Mouse (Mus musculus): ENCODE data around the gene Fyco1. TPM values are rescaled to one million over a fixed set of nuclear protein-coding genes. Genes with fewer than 3 reads are reported as not detected.

Fyco1 gene
- polyA plus RNA-seq, 1 experiment from 2014 or later, result 5.8 TPM

GRCm38 (mm10) chr9:123840243-123840642 is 11.5 kb downstream of the Fyco1 start:
- Histone ChIP-seq H3K36me3 (replicated peaks; ENCODE audit: control insufficient read depth, insufficient read depth, low read depth, low read length) (no peaks in the 10 kb centered on the region; the same call in 1 of the 2 replicates), H3K4me1 (ENCODE audit: control insufficient read depth, insufficient read depth, low read length) (no peaks in the 10 kb centered on the region), H3K9ac (replicated peaks; ENCODE audit: low read length) (no peak overlapping the region), H3K9me3 (replicated peaks; ENCODE audit: control insufficient read depth, low read length) (no peaks in the 10 kb centered on the region), H3K27ac (replicated peaks; ENCODE audit: low read depth, low read length) (no peak overlapping the region), H3K27me3 (ENCODE audit: control insufficient read depth, insufficient read depth, low read length) (no peaks in the 10 kb centered on the region), H3K4me3 (ENCODE audit: low read depth, low read length) (no peak overlapping the region), H3K4me2 (ENCODE audit: low read depth, low read length) (no peak overlapping the region)
- ATAC-seq (replicated peaks; ENCODE audit: insufficient number of reproducible peaks, low FRiP score, low TSS enrichment, low read depth) (no peak), DNase-seq (ENCODE audit: low spot score) (no peak)
- WGBS, result 93% methylated on average over 6 of the region's 6 CpGs

- no peak for DNase-seq (ENCODE audit: low spot score)
- Histone ChIP-seq H3K4me3 (ENCODE audit: low read depth, low read length) (no peak overlapping the region), H3K27me3 (ENCODE audit: control insufficient read depth, insufficient read depth, low read length) (no peaks in the 10 kb centered on the region), H3K9ac (replicated peaks; ENCODE audit: low read length) (no peak overlapping the region), H3K36me3 (replicated peaks; ENCODE audit: control insufficient read depth, insufficient read depth, low read depth, low read length) (no peaks in the 10 kb centered on the region; the same call in 1 of the 2 replicates), H3K27ac (replicated peaks; ENCODE audit: low read depth, low read length) (no peak overlapping the region), H3K9me3 (replicated peaks; ENCODE audit: control insufficient read depth, low read length) (no peaks in the 10 kb centered on the region), H3K4me2 (ENCODE audit: low read depth, low read length) (no peak overlapping the region), H3K4me1 (ENCODE audit: control insufficient read depth, insufficient read depth, low read length) (no peaks in the 10 kb centered on the region)
- no peak for ATAC-seq (replicated peaks; ENCODE audit: insufficient number of reproducible peaks, low FRiP score, low TSS enrichment, low read depth)
- 92% methylated on average over 3 of the region's 3 CpGs for WGBS
These were observed 15.8 kb downstream of the Fyco1 start for GRCm38 (mm10) chr9:123835851-123836250.

GRCm38 (mm10) chr9:123828916-123829315 is 22.8 kb downstream of the Fyco1 start:
- no peak overlapping the region for H3K9ac ChIP-seq (replicated peaks; ENCODE audit: low read length)
- H3K27me3 ChIP-seq (ENCODE audit: control insufficient read depth, insufficient read depth, low read length), result no peaks in the 10 kb centered on the region
- ATAC-seq (replicated peaks; ENCODE audit: insufficient number of reproducible peaks, low FRiP score, low TSS enrichment, low read depth) (no peak), DNase-seq (ENCODE audit: low spot score) (no peak)
- no peaks in the 10 kb centered on the region for H3K4me1 ChIP-seq (ENCODE audit: control insufficient read depth, insufficient read depth, low read length)
- WGBS, result 92% methylated on average over 4 of the region's 4 CpGs
- no peak overlapping the region for H3K4me2 ChIP-seq (ENCODE audit: low read depth, low read length)
- H3K27ac ChIP-seq (replicated peaks; ENCODE audit: low read depth, low read length), result no peak overlapping the region
- H3K9me3 ChIP-seq (replicated peaks; ENCODE audit: control insufficient read depth, low read length), result no peaks in the 10 kb centered on the region
- no peak overlapping the region for H3K4me3 ChIP-seq (ENCODE audit: low read depth, low read length)
- no peaks in the 10 kb centered on the region; the same call in 1 of the 2 replicates for H3K36me3 ChIP-seq (replicated peaks; ENCODE audit: control insufficient read depth, insufficient read depth, low read depth, low read length)

GRCm38 (mm10) chr9:123826631-123827030 is 25.1 kb downstream of the Fyco1 start:
- Histone ChIP-seq H3K4me1 (ENCODE audit: control insufficient read depth, insufficient read depth, low read length) (no peaks in the 10 kb centered on the region), H3K4me3 (ENCODE audit: low read depth, low read length) (no peak overlapping the region), H3K9ac (replicated peaks; ENCODE audit: low read length) (no peak overlapping the region), H3K4me2 (ENCODE audit: low read depth, low read length) (no peak overlapping the region), H3K27me3 (ENCODE audit: control insufficient read depth, insufficient read depth, low read length) (no peaks in the 10 kb centered on the region), H3K9me3 (replicated peaks; ENCODE audit: control insufficient read depth, low read length) (no peaks in the 10 kb centered on the region), H3K27ac (replicated peaks; ENCODE audit: low read depth, low read length) (no peak overlapping the region), H3K36me3 (replicated peaks; ENCODE audit: control insufficient read depth, insufficient read depth, low read depth, low read length) (no peaks in the 10 kb centered on the region; the same call in 1 of the 2 replicates)
- 84% methylated on average over 3 of the region's 3 CpGs for WGBS
- ATAC-seq (replicated peaks; ENCODE audit: insufficient number of reproducible peaks, low FRiP score, low TSS enrichment, low read depth) (no peak), DNase-seq (ENCODE audit: low spot score) (no peak)

- DNase-seq (ENCODE audit: low spot score), result peak; percentile 30
- Histone ChIP-seq H3K4me2 (ENCODE audit: low read depth, low read length) (no peak overlapping the region), H3K36me3 (replicated peaks; ENCODE audit: control insufficient read depth, insufficient read depth, low read depth, low read length) (no peaks in the 10 kb centered on the region), H3K4me3 (ENCODE audit: low read depth, low read length) (no peak overlapping the region), H3K27ac (replicated peaks; ENCODE audit: low read depth, low read length) (no peak overlapping the region), H3K27me3 (ENCODE audit: control insufficient read depth, insufficient read depth, low read length) (no peaks in the 10 kb centered on the region), H3K9ac (replicated peaks; ENCODE audit: low read length) (no peak overlapping the region), H3K9me3 (replicated peaks; ENCODE audit: control insufficient read depth, low read length) (no peaks in the 10 kb centered on the region), H3K4me1 (ENCODE audit: control insufficient read depth, insufficient read depth, low read length) (no peaks in the 10 kb centered on the region)
- ATAC-seq (replicated peaks; ENCODE audit: insufficient number of reproducible peaks, low FRiP score, low TSS enrichment, low read depth), result no peak
- WGBS, result 42% methylated on average over 2 of the region's 2 CpGs
These were observed 33.1 kb downstream of the Fyco1 start for GRCm38 (mm10) chr9:123818601-123819000.

- no peaks in the 10 kb centered on the region for H3K27me3 ChIP-seq (ENCODE audit: control insufficient read depth, insufficient read depth, low read length)
- 74% methylated on average over 1 of the region's 1 CpGs for WGBS
- no peaks in the 10 kb centered on the region for H3K36me3 ChIP-seq (replicated peaks; ENCODE audit: control insufficient read depth, insufficient read depth, low read depth, low read length)
- H3K9ac ChIP-seq (replicated peaks; ENCODE audit: low read length), result no peak overlapping the region
- no peak overlapping the region for H3K27ac ChIP-seq (replicated peaks; ENCODE audit: low read depth, low read length)
- H3K9me3 ChIP-seq (replicated peaks; ENCODE audit: control insufficient read depth, low read length), result no peaks in the 10 kb centered on the region
- H3K4me3 ChIP-seq (ENCODE audit: low read depth, low read length), result no peak overlapping the region
- DNase-seq (ENCODE audit: low spot score), result no peak
- no peak overlapping the region for H3K4me2 ChIP-seq (ENCODE audit: low read depth, low read length)
- no peaks in the 10 kb centered on the region for H3K4me1 ChIP-seq (ENCODE audit: control insufficient read depth, insufficient read depth, low read length)
- no peak for ATAC-seq (replicated peaks; ENCODE audit: insufficient number of reproducible peaks, low FRiP score, low TSS enrichment, low read depth)
These were observed 35.7 kb downstream of the Fyco1 start for GRCm38 (mm10) chr9:123815996-123816395.

- H3K36me3 ChIP-seq (replicated peaks; ENCODE audit: control insufficient read depth, insufficient read depth, low read depth, low read length), result no peaks in the 10 kb centered on the region
- WGBS, result 89% methylated on average over 3 of the region's 3 CpGs
These were observed 36.3 kb downstream of the Fyco1 start for GRCm38 (mm10) chr9:123815444-123815843.

GRCm38 (mm10) chr9:123814821-123815220 is 36.9 kb downstream of the Fyco1 start:
- no peaks in the 10 kb centered on the region for H3K4me1 ChIP-seq (ENCODE audit: control insufficient read depth, insufficient read depth, low read length)
- 85% methylated on average over 4 of the region's 4 CpGs for WGBS
- no peaks in the 10 kb centered on the region for H3K27me3 ChIP-seq (ENCODE audit: control insufficient read depth, insufficient read depth, low read length)
- H3K4me2 ChIP-seq (ENCODE audit: low read depth, low read length), result no peak overlapping the region
- no peak for DNase-seq (ENCODE audit: low spot score)
- no peaks in the 10 kb centered on the region for H3K9me3 ChIP-seq (replicated peaks; ENCODE audit: control insufficient read depth, low read length)
- no peak overlapping the region for H3K9ac ChIP-seq (replicated peaks; ENCODE audit: low read length)
- H3K4me3 ChIP-seq (ENCODE audit: low read depth, low read length), result no peak overlapping the region
- H3K36me3 ChIP-seq (replicated peaks; ENCODE audit: control insufficient read depth, insufficient read depth, low read depth, low read length), result no peaks in the 10 kb centered on the region; the same call in 1 of the 2 replicates
- no peak for ATAC-seq (replicated peaks; ENCODE audit: insufficient number of reproducible peaks, low FRiP score, low TSS enrichment, low read depth)
- H3K27ac ChIP-seq (replicated peaks; ENCODE audit: low read depth, low read length), result no peak overlapping the region

More at GRCm38 (mm10) chr9:123815444-123815843, 36.3 kb downstream of the Fyco1 start:
- ATAC-seq (replicated peaks; ENCODE audit: insufficient number of reproducible peaks, low FRiP score, low TSS enrichment, low read depth), result no peak
- H3K27me3 ChIP-seq (ENCODE audit: control insufficient read depth, insufficient read depth, low read length), result no peaks in the 10 kb centered on the region
- H3K4me3 ChIP-seq (ENCODE audit: low read depth, low read length), result no peak overlapping the region
- H3K27ac ChIP-seq (replicated peaks; ENCODE audit: low read depth, low read length), result no peak overlapping the region
- DNase-seq (ENCODE audit: low spot score), result no peak
- H3K4me1 ChIP-seq (ENCODE audit: control insufficient read depth, insufficient read depth, low read length), result no peaks in the 10 kb centered on the region
- no peak overlapping the region for H3K4me2 ChIP-seq (ENCODE audit: low read depth, low read length)
- H3K9me3 ChIP-seq (replicated peaks; ENCODE audit: control insufficient read depth, low read length), result no peaks in the 10 kb centered on the region
- H3K9ac ChIP-seq (replicated peaks; ENCODE audit: low read length), result no peak overlapping the region

All from embryonic facial prominence, embryonic 11.5 days (tissue).